Mouse (Mus musculus) liver, adult 2 months (tissue): Measurements from ENCODE around the gene Pisd. TPM values are rescaled to one million over a fixed set of nuclear protein-coding genes. Genes with fewer than 3 reads are reported as not detected.

Experiments
- DNase-seq: peaks from one replicate; pipeline ENCODE4 v3.0.0-alpha.2; 2011; ENCODE audit warnings: low read depth, low spot score; ENCODE audit errors: extremely low read depth
- H3K27ac ChIP-seq: fragments of 200-500 bp; replicated peaks from 2 replicates; pipeline ENCODE4 v1.5.1; 2012; ENCODE audit warnings: low read depth, mild to moderate bottlenecking, control low read depth, inconsistent platforms, low read length; ENCODE audit not compliant: insufficient read depth
- H3K27me3 ChIP-seq: fragments of 200-500 bp; 2 replicates; pipeline ENCODE4 v1.6.1; 2012; ENCODE audit warnings: mild to moderate bottlenecking, moderate library complexity, low read length, inconsistent platforms; ENCODE audit not compliant: control insufficient read depth, insufficient read depth
- H3K36me3 ChIP-seq: fragments of 200-500 bp; 2 replicates; pipeline ENCODE4 v1.6.1; 2012; ENCODE audit warnings: low read length, inconsistent platforms; ENCODE audit not compliant: control insufficient read depth, insufficient read depth
- H3K4me1 ChIP-seq: fragments of 200-500 bp; 2 replicates; pipeline ENCODE4 v1.6.1; 2011; ENCODE audit warnings: low read length; ENCODE audit not compliant: control insufficient read depth, insufficient read depth
- H3K4me3 ChIP-seq: fragments of 200-500 bp; 2 replicates; pipeline ENCODE4 v1.5.1; 2011; ENCODE audit warnings: low read depth, mild to moderate bottlenecking, control low read depth, low read length, moderate library complexity; ENCODE audit not compliant: insufficient read depth
- H3K79me2 ChIP-seq: fragments of 200-500 bp; 2 replicates; pipeline ENCODE4 v1.6.1; 2012; ENCODE audit warnings: inconsistent platforms, mild to moderate bottlenecking, low read length, moderate library complexity; ENCODE audit not compliant: control insufficient read depth, insufficient read depth
- H3K9ac ChIP-seq: fragments of 200-500 bp; 2 replicates; pipeline ENCODE4 v1.6.1; 2012; ENCODE audit warnings: low read depth, mild to moderate bottlenecking, control low read depth, inconsistent platforms, low read length
- CTCF ChIP-seq: fragments of 200-500 bp; IDR thresholded peaks from 2 replicates; pipeline ENCODE4 v1.5.1; 2011; ENCODE audit warnings: low read depth, low read length, control low read depth
- POLR2A ChIP-seq: fragments of 200-500 bp; IDR thresholded peaks from 2 replicates; pipeline ENCODE4 v1.6.1; 2011; ENCODE audit warnings: low read length, control low read depth; ENCODE audit not compliant: insufficient read depth; ENCODE audit errors: extremely low read depth
- WGBS: fragments of 180-500 bp; shearing (Covaris S2); methylation state at CpG from one replicate; pipeline ENCODE4 v1.1.7; 2018; 5-methylcytosine and 5-hydroxymethylcytosine counted together
- polyA plus RNA-seq: library from polyadenylated mRNA; depleted of rRNA; stranded (reverse); fragments of >200 nt; gene quantifications from 2 replicates; pipeline ENCODE4 v1.2.3, GENCODE M21; 2012
- total RNA-seq: library from RNA; depleted of rRNA; stranded (reverse); fragments of >200 nt; gene quantifications from 2 replicates; pipeline ENCODE4 v1.2.3, GENCODE M21; 2014

The Pisd gene
- total and polyA plus RNA-seq, 2 experiments, result 25.2 to 45.6 TPM

- Histone ChIP-seq H3K36me3 (no peaks in the 10 kb centered on the region), H3K9ac (peak overlapping the region; percentile 49), H3K27ac (peak overlapping the region; percentile 84), H3K27me3 (no peaks in the 10 kb centered on the region), H3K4me3 (no peak overlapping the region), H3K4me1 (peaks cover 10% of the 10 kb centered on the region), H3K79me2 (no peaks in the 10 kb centered on the region)
- 18% methylated on average over 1 of the region's 1 CpGs for WGBS
- peak; percentile 85 for DNase-seq
- no peak for TF ChIP-seq CTCF
- TF ChIP-seq POLR2A, result no peak
Observed at GRCm38 (mm10) chr5:32717726-32718125, 67.7 kb downstream of the Pisd start.

GRCm38 (mm10) chr5:32713703-32714467, 71.6 kb downstream of the Pisd start:
- no peaks in the 10 kb centered on the region for H3K27me3 ChIP-seq
- under 1% methylated on average over 55 of the region's 55 CpGs for WGBS
- H3K4me3 ChIP-seq, result peak overlapping the region; percentile 70
- H3K27ac ChIP-seq, result peak overlapping the region; percentile 45
- DNase-seq, result peak; percentile 100
- H3K9ac ChIP-seq, result peak overlapping the region; percentile 70
- peak; percentile 86 for TF ChIP-seq CTCF
- TF ChIP-seq POLR2A, result peak; percentile 66
- no peaks in the 10 kb centered on the region for H3K79me2 ChIP-seq
- H3K36me3 ChIP-seq, result no peaks in the 10 kb centered on the region
- peaks cover 12% of the 10 kb centered on the region for H3K4me1 ChIP-seq

DNA sequence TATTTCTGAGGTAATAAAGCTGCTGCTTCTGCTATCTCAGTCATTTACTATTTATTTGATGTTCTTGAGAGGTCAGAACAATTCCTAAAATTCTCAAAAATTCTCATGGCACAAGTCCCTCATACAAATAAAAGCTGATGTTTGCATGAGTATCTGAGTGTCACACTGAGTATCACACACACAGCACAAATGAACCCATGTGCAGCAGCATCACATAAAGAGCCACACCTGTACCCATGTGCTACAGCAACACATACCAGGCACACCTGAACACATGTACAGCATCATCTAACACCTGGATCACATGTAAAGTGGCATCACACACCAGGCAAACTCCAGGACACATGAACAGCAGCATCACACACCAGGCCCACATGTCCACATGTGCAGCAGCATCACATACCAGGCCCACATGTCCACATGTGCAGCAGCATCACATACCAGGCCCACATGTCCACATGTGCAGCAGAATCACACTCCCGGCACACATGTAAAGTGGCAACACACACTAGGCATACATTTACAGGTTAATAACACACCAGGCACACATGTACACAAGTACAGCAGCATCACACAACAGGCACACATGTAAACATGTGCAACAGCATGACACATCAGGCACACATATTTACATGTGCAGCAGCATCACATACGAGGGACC, 72.3 kb downstream of the Pisd start:
- Histone ChIP-seq H3K27ac (peak overlapping the region; percentile 45), H3K9ac (peak overlapping the region; percentile 70), H3K4me1 (peaks cover 12% of the 10 kb centered on the region), H3K36me3 (no peaks in the 10 kb centered on the region), H3K27me3 (no peaks in the 10 kb centered on the region), H3K4me3 (peak overlapping the region; percentile 70), H3K79me2 (no peaks in the 10 kb centered on the region)
- peak; percentile 54 for DNase-seq
- TF ChIP-seq CTCF (no peak), POLR2A (no peak)
- WGBS, result 16% methylated on average over 2 of the region's 2 CpGs

GRCm38 (mm10) chr5:32712221-32713041, 73.0 kb downstream of the Pisd start:
- no peaks in the 10 kb centered on the region for H3K27me3 ChIP-seq
- DNase-seq, result peak; percentile 24
- no peak overlapping the region for H3K4me3 ChIP-seq
- H3K4me1 ChIP-seq, result peaks cover 10% of the 10 kb centered on the region
- no peak overlapping the region for H3K9ac ChIP-seq
- TF ChIP-seq CTCF (no peak), POLR2A (no peak)
- H3K36me3 ChIP-seq, result no peaks in the 10 kb centered on the region
- WGBS, result 73% methylated on average over 4 of the region's 4 CpGs
- no peaks in the 10 kb centered on the region for H3K79me2 ChIP-seq
- no peak overlapping the region for H3K27ac ChIP-seq

GRCm38 (mm10) chr5:32711485-32711884, 74.0 kb downstream of the Pisd start:
- H3K36me3 ChIP-seq, result no peaks in the 10 kb centered on the region
- H3K79me2 ChIP-seq, result no peaks in the 10 kb centered on the region
- peaks cover 9% of the 10 kb centered on the region for H3K4me1 ChIP-seq
- H3K27ac ChIP-seq, result no peak overlapping the region
- H3K4me3 ChIP-seq, result no peak overlapping the region
- TF ChIP-seq CTCF (no peak), POLR2A (no peak)
- H3K27me3 ChIP-seq, result no peaks in the 10 kb centered on the region
- DNase-seq, result no peak
- no peak overlapping the region for H3K9ac ChIP-seq
- 88% methylated on average over 5 of the region's 5 CpGs for WGBS
